Mouse (Mus musculus) T-helper 2 cell (primary cell): ENCODE measurements at regions not wholly inside any gene's neighbourhood (a gene's known extent, or its start where the extent isn't known, plus 50 kb on each side); places are given as distances from the start of the nearest gene placed in this dataset.

Experiments
- in situ Hi-C: fragments of 300-600 bp; cut with MboI, MseI; formaldehyde crosslinking; loops from one replicate; pipeline ENCODE4 v1.15.1; 2025; ENCODE audit warnings: high pct_unique_total_duplicates

DNA sequence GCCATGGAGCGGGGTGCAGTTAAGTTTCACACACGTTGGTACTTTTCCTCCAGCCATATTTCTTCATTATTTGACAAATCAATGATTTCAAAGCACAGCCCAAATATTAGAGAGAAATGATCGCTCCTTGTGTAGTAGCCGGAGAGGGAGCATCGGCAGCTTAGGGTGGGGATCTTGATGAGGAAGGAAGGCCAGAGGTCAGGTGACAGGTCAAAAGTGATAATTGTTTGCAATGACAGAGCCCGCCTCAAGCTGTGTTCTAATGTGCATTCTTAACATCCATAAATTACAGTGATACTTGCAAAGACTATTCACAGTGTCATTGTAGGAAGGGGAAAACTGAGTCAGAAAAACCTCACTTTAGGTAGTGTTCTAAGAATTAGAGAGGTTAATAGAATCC lies 75.1 kb upstream of the Slc38a2 start:
- in situ Hi-C loops = no loop called here

DNA sequence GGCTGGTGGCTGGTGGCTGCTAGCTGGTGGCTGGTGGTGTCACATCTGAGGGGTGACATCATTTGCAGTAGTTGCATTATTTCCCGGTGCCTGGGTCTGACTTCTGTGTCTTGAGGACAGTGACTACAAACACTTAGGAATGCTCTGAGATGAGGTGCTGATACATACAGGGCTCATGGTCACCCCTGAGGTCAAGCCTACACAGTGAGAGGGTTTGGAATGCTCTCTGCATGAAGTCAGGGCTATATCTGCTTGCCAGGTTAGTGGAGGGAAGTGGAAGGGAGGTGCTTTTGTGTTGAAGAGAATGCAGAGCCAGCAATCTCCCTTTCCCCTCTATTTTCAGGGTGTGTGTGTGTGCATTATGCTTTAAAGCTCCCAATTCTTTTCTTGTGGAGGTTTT lies 74.1 kb upstream of the Slc38a2 start:
- in situ Hi-C loops = no loop called here

DNA sequence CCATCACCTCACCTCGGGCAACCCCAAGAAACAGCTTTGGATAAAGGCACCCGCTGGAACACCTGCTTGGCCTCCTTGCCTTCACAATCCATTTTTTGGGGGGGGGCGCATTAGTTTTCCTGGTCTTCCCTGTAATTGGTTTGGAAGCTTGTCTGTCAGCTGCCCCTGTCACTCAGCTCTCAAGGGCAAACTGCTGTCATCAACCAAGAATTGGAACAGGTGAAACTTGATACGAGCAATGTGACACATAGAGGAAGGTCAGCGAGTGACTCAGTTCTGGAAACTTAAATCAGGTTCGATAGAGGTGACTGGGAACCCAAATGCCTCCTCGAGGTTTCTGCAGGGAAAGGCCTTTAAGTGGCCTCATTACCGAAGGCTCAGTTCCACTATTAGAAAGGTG lies 73.2 kb upstream of the Slc38a2 start:
- in situ Hi-C loops = no loop called here

DNA sequence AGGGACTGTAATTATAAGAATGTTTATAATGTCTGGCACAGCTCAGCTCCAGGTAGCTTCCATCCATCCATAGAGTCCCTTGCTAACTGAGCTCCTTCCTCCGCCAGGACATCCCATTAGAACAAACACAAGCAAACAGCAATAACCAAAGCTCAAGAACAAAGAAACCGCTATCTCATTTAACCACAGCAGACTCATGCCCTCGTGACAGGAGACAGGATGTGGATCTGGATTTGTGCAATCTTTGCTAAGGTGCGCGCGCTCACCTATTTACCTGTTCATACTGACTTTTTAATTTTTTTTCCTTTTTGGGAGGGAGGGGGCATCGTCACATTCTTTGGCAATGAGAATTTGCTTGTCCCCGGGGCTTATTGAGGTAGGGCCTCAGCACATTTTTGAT lies 71.3 kb upstream of the Slc38a2 start:
- in situ Hi-C loops = no loop called here

DNA sequence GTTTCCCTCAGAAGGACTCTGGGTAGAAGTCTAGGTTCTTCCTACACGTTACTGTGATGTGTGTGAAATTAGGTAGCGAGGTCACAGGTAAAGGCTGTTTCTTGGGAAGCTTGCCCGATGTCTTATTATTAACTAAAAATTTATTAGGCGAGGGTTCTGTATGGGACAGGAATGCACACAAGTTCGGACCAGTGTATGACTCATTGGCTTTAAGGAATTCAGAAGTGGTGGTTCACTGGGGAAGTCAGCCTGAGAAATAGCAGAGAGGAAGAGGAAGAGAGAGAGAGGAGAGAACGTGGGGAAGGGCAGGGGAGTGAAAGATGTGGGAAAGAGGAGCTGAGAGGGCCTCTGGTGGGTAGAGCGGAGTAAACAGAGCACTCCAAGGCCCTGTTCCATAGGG lies 70.8 kb upstream of the Slc38a2 start:
- in situ Hi-C loops = no loop called here

DNA sequence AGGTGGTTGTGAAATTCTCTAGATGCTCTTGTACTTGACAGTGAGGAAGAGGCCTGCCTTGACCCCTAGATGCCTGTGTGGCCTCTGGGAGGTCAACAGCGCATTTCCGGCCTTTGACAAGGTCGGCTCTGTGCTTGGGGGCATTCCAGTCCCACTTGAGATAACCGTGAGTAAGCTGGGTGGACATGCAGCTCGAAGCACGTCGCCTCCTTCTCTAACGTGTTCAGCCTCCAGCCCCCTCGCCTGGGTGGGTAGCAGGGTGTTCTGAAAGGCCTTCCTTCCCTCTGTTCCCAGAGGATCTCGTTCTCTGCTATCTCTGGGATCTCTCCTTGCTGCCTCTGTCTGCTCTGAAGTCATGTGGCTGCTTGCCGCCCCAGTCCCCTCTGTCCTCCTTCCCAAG lies 70.2 kb upstream of the Slc38a2 start:
- in situ Hi-C loops = no loop called here

DNA sequence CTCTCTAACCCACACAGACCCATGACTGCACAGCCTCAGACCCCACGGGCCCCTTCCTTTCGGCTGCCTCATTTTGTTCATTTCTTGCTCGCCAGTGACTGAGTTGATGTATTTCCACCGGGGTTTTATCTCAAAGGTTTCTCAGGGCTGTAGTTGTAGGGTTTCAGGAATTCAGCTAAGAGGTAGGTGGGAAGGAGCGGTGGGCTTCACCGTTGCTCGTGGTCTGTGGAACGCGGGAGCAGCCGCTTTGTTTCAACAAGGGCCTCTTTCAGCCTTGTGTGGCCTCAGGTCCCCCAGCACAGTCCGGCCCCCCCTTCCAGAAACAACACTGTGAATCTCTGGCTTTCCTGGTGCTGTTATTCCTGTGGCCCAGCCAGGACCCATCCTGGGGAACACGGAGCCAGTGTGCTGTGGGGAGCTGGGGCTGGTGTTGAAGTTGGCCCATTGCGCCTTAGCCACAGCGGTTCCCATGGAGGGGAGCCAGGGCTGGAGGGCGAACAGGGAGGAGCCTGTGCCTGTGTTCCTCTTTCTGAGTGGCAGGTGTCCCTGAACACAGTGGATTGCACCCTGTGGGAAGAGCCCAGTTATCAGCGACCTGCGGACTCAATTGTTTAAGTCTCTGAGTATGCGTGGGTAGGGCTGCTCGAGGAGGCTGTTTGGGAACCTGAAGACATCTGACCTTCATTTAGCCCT lies 68.9 kb upstream of the Slc38a2 start:
- in situ Hi-C loops = no loop called here

DNA sequence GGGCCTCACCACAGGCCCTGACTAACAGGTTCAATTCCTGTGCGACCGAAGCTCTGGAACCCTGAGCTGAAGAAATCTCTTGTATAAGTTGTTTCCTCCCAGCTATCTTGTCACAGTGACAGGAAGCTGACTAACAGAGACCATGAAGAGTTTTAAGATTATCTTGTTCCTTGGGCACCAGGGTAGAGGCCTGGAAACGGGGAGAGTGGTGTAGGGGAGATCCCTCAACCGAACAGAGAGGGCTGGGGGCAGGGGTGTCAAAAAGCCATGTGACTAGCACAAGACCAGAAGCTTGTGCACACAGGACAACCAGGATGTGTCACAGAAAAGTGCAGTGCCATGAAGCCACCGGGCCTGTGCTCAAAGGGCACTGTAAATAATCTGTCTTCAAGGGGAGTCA lies 67.7 kb upstream of the Slc38a2 start:
- in situ Hi-C loops = no loop called here

DNA sequence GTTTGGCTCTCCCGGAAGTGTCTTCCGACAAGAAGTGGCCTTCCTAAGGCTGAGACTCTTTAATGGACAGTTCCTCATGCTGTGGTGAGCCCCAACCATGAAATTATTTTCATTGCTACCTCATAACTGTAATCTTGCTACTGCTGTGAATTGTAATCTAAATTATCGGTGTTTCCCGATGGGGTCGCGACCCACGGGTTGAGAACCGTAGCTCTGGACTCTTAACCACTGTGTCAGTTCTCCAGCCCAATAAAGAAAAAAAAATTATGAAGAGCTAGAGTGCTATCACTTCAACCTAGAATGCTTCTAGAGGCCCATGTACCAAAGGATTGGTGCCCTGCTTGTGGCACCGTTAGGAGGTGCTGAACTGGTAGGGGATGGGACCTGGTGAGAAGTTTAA lies 66.7 kb upstream of the Slc38a2 start:
- in situ Hi-C loops = no loop called here

DNA sequence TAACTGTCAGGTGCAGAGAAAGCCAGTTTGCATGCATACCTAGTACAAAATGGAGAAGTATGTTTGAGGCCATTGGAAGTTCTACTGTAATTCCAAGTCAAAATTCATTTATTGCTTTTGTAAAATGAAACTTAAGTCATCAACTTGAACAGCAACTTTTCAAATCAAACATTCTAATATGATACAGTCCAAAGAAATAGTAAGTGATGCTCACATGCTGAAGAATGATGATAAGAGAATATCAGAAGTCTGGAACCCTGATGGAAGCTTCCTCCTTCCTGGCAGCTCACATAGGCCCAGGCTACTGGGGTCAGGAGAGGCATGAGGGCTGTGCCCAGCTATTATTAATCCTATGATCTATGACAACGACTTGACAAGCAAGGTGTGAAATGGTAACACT lies 64.1 kb upstream of the Slc38a2 start:
- in situ Hi-C loops = no loop called here

DNA sequence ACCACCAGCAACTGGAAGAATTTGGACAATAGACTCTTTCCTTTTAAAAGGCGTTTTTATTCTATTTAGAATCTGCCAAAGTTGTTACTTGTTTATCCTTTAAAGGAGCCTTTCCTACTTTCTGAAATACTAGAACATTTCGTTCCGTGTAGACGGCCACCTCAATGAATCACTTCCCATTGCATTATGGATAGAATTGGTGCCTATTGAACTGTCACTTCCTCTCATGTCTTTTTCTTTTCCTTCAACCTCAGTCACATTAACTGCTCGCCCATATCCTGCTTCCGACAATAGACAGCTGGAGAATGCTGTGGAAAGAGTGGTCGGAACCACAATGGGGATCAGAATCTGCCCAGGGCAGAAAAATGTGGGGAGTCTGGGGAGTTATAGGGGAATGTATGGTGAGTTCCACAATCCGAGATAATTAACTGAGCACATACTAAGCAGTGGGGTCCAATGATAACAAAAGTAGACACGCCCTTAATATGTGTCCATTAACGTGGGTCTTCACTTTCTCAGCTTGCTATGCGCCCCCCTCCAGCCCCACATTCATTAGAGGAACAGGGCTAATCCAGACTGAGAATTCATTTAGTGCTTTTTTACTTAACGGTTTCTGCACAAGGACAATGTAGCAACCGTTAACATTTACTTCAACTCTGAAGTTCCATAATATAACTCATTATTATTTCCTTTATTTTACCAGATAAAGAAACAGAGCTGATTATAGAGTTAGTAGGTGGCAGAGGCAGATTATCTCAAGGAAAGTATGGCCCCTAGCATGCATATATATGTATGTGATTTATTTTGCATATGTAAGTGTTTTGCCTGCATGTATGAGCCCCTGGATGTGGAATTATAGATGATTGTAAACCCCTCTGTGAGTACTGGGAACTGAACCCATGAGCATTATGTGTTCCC lies 59.8 kb upstream of the Slc38a2 start:
- in situ Hi-C loops = no loop called here

DNA sequence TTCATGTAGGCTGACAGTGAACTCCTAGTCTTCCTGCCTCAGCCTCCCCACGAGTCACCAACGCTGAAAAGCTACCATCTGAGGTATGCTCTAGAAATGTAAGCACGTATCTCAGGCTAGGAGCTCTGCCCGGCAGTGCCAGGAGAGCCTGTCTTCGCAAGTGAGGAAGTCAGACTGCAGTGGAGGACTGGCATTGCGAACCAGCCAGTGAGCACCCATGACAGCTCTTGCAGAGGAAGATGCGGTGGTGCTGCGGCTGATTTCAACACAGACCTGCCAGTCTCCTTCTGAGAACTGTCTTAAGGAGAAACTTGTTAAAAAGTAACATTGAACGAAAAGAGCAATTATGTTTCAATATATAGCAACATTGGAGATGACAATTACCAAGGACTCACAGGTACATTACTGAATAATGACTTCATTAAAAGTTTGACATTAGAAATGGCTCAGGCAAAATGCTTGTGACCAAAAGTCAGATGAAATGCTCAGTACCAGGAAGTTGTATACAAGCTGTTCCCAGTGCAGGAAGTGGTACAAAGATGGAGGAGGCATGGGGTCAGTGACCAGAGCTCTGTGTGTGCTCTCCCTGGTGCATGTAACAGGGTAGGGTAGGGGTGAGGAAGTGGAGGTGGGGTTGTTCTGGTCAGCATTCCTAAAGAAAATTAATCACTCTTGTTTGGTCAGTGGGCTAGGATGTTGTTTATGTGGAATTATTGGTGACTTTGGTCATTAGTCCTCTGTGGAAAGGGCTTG lies 58.1 kb upstream of the Slc38a2 start:
- in situ Hi-C loops = no loop called here

DNA sequence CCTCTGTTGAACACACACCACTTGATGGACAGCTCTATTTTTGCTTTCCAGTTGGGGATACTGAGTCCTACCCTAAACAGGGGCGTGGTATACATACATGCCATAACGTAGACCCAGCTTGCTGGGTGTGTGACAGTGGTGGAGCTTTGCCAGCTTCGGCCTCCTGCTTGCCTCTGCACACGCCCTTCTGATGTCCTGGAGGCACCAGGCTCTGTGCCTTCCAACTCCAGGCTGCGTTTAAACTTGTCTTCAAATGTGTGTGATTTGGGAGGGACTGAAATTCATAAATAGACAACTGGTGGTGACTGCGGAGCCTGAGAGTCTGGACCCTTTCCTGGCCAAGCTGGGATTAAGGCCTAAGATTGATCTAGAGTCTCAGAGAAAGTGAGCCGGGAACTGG lies 56.9 kb upstream of the Slc38a2 start:
- in situ Hi-C loops = no loop called here

DNA sequence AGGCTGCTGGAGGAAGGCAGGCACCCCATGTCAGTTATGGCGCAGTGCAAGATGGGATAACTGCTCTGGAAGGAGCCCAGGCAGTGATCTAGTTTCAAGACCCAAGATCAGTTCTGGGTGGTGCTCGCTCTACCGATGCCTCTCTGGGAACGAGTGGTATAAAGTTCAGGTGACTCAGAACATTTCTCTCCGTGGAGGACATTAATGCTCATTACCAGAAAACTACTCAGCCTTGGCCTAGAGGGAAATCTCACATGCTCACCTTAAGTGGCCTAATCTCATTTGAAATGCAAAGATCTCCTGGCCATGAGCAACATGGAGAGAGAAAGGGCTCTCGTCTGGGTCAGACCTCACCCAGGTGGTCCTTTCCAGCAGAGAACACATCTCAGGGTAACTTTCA lies 56.4 kb upstream of the Slc38a2 start:
- in situ Hi-C loops = no loop called here

DNA sequence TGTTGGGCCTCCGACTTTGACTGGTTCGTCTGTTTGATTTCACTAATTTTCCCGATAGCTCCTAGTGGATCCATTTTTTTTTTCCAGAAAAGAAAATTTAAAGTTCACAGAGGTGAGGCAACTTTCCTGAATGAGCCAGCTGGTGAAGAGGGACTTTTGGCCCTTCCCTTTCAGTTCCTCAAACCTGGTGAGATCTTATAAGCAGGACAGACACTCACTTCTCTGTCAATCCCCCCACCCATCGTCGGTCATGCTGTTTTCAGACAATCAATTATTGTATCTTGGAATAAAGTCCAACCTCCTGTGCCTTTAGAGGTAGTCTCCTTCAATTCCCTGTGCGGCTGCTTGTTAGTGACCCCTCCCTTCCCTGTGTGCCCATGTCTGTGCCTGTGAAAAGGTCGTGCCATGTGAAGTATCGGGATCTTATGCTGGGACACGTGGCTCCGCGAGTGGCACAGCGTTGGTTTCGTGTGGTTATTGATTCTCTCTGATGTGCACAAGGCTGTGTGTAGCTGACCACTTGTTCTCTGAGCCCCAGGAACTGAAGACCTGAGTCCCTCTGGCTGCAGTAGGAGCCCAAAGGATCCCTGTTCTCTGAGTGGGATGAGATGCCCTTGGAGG lies 55.9 kb upstream of the Slc38a2 start:
- in situ Hi-C loops = no loop called here

DNA sequence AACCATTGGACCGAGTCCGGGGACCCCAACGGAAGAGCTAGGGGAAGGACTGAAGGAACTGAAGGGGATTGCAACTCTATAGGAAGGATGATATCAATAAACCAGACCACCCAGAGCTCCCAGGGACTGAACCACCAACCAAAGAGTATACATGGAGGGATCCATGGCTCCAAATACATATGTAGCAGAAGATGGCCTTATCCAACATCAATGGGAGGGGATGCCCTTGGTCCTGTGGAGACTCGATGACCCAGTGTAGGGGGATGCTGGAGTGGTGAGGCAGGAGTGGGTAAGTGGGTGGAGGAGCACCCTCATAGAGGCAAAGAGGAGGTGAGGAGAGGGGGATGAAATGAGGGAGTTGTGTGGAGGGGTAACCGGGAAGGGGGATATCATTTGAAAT lies 54.5 kb upstream of the Slc38a2 start:
- in situ Hi-C loops = no loop called here

DNA sequence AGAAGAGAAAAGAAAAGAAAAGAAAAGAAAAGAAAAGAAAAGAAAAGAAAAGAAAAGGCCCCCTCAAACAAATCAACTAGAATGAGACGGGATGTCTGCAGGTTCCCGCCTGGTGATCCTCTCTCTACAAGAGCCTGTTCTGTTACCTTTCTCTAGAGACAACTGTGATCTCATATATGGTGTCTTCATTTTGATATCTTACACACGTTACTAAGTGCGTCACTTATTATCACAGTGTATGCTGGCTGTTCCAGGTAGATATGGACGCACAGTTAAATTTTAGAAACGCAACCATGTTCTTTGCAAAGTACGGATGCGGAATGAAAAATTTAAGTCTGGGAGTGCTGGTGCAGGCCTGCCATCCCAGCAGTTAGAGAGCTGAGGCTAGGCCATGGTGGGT lies 53.2 kb upstream of the Slc38a2 start:
- in situ Hi-C loops = no loop called here

DNA sequence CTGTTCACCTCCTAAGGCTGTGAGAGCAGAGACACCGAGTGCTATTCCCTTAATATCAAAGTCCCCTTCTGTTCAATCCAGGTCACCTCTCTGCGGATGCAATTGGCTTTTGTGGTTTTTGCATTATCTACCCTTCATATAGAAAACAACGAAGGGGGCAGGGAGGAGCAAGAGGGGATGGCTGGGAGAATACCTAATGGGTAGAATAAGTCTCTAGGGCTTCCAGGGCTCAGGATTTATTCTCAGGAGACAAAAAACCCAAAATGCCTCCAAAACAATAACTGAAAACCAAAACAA lies 52.5 kb upstream of the Slc38a2 start:
- in situ Hi-C loops = no loop called here

DNA sequence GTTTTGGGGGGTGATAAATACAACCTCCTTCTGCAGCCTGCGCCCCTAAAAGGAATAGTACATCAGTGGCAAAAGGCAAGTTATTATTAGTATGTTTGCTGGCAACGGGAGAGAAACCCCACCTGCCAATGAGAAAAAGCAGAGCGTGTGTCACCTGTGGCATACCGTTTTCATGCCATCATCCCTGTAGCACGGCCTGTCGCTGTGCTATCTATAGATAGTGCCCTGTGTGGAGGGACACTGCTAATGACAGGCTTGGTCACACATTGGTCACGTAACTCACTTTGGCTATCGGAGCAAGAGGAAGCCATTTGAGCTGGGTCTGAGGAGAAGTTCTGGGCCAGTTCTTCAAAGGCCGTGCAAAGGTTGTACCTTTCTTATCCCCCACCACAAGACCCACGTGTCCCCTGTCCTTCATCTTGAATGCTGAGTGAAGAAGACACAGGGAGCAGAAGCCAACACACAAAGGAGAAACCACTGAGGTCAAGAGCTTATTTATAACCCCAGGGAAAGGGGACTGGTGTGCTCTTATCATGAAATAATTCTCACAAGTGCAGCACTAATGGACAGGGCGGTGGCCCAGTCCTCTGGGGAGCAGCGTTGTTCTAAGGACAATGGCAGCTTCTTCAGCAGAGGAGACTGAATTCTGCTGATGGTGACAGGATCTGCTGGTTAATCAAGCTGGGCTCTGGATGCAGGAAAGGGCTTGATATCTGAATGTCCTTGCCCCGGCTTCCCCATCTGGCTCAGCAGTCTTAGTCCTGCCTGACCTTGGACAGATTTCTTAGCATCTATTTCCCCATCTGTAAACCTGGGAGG lies 51.9 kb upstream of the Slc38a2 start:
- in situ Hi-C loops = no loop called here

DNA sequence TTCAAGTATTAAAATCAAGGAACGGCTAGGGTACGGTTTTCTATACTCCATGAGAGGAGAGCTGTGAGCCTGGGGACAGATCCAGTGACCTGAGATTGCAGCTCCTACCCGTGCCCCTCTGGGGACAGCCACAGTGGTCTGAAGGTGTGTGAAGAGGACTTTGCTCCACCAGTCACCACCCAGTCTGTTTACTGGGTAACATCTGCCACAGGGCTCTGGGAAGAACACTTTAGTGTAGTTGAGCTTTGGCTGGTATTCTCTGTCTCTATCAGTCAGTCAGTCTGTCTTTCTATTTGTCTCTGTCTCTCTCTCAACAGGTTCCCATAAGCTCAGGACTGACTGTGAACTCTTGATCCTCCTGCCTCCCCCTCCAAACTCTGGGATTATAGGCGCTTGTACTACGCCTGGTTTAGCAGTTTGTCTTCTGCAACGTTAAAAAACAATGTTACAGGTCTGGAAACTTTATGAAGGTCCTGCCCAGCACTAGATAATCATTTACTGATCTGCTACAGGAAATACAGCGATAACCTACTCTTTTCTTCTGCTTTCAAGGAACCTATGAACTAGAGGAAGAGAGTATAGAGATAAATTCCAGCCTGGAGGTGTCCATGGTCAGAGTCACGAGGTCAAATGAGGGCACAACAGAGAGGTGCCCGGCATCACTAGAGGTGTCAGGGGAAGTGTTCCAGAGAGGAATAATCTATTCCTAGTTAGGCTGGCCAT lies 50.2 kb upstream of the Slc38a2 start:
- in situ Hi-C loops = no loop called here
